Mouse (Mus musculus) liver, embryonic 14.5 days (tissue): ENCODE data around the gene 9530003J23Rik.

Experiments used
- CTCF ChIP-seq: IDR thresholded peaks from 2 replicates; pipeline ENCODE4 v1.5.1; 2016; ENCODE audit warnings: antibody characterized with exemption, low read depth, control low read depth
- EP300 ChIP-seq: IDR thresholded peaks from 2 replicates; pipeline ENCODE4 v1.6.1; 2016; ENCODE audit warnings: antibody characterized with exemption, low read depth

- TF ChIP-seq CTCF (no peak), EP300 (no peak)
Observed at GRCm38 (mm10) chr10:117196696-117197095, 41.8 kb downstream of the 9530003J23Rik start.
